Mouse (Mus musculus) embryonic facial prominence, embryonic 13.5 days (tissue): ENCODE results near the gene Camta1. TPM values are rescaled to one million over a fixed set of nuclear protein-coding genes. Genes with fewer than 3 reads are reported as not detected.
A peak's percentile ranks its signal among the peaks of the same experiment; 100 is the strongest.

Experiments
- ATAC-seq: fragments of 200-750 bp; cut with Nextera tagmentation; 2 replicates; pipeline ENCODE4 v1.8.0; 2017; ENCODE audit warnings: low read depth; ENCODE audit not compliant: insufficient number of reproducible peaks, insufficient read depth, low FRiP score, low TSS enrichment
- H3K27ac ChIP-seq: fragments of 300-500 bp; sonication (generic); 2 replicates; pipeline ENCODE4 v1.5.1; 2015; ENCODE audit warnings: moderate library complexity, mild to moderate bottlenecking, inconsistent platforms
- H3K27me3 ChIP-seq: fragments of 300-500 bp; sonication (generic); 2 replicates; pipeline ENCODE4 v1.6.1; 2015; ENCODE audit warnings: mild to moderate bottlenecking, inconsistent platforms
- H3K36me3 ChIP-seq: fragments of 300-500 bp; sonication (generic); 2 replicates; pipeline ENCODE4 v1.6.1; 2015; ENCODE audit warnings: mild to moderate bottlenecking, inconsistent platforms
- H3K4me1 ChIP-seq: fragments of 300-500 bp; sonication (generic); 2 replicates; pipeline ENCODE4 v1.6.1; 2015; ENCODE audit warnings: inconsistent platforms
- H3K4me2 ChIP-seq: fragments of 300-500 bp; sonication (generic); 2 replicates; pipeline ENCODE4 v1.6.1; 2015; ENCODE audit warnings: moderate library complexity, mild to moderate bottlenecking, inconsistent platforms
- H3K4me3 ChIP-seq: fragments of 300-500 bp; sonication (generic); 2 replicates; pipeline ENCODE4 v1.5.1; 2015; ENCODE audit warnings: mild to moderate bottlenecking, inconsistent platforms
- H3K9ac ChIP-seq: fragments of 300-500 bp; sonication (generic); 2 replicates; pipeline ENCODE4 v1.6.1; 2015; ENCODE audit warnings: mild to moderate bottlenecking, inconsistent platforms
- H3K9me3 ChIP-seq: fragments of 300-500 bp; sonication (generic); 2 replicates; pipeline ENCODE4 v1.6.1; 2016; ENCODE audit warnings: inconsistent platforms
- WGBS: fragments of 180-500 bp; shearing (Covaris S2); methylation state at CpG from one replicate; pipeline ENCODE4 v1.1.7; 2015; ENCODE audit warnings: mixed read lengths; 5-methylcytosine and 5-hydroxymethylcytosine counted together
- polyA plus RNA-seq: library from polyadenylated mRNA; unstranded; fragments of >200 nt; fragmentation: Nextera tagmentation; extraction: Ambion mirVana; gene quantifications from 2 replicates; pipeline ENCODE4 v1.2.1, GENCODE M21; 2015

Gene Camta1
- polyA plus RNA-seq, 1 experiment from 2014 or later, result 106 TPM

- Histone ChIP-seq H3K36me3 (no peaks in the 10 kb centered on the region), H3K9me3 (no peaks in the 10 kb centered on the region), H3K9ac (no peak overlapping the region), H3K27ac (no peak overlapping the region), H3K4me3 (no peak overlapping the region), H3K27me3 (no peaks in the 10 kb centered on the region), H3K4me1 (no peaks in the 10 kb centered on the region), H3K4me2 (no peak overlapping the region)
- no peak for ATAC-seq
- WGBS, result 83% methylated on average over 4 of the region's 4 CpGs
Measured at GRCm38 (mm10) chr4:151234981-151235380, 626.7 kb downstream of the Camta1 start.

- Histone ChIP-seq H3K27ac (no peak overlapping the region), H3K9me3 (no peaks in the 10 kb centered on the region), H3K4me2 (no peak overlapping the region), H3K4me1 (0 out of 2 replicates have a peak, but pooled peaks cover 2% of the 10 kb centered on the region), H3K36me3 (no peaks in the 10 kb centered on the region), H3K27me3 (no peaks in the 10 kb centered on the region), H3K9ac (no peak overlapping the region), H3K4me3 (no peak overlapping the region)
- WGBS, result 72% methylated on average over 3 of the region's 3 CpGs
- ATAC-seq, result no peak
Measured at GRCm38 (mm10) chr4:151232028-151232427, 629.6 kb downstream of the Camta1 start.

DNA sequence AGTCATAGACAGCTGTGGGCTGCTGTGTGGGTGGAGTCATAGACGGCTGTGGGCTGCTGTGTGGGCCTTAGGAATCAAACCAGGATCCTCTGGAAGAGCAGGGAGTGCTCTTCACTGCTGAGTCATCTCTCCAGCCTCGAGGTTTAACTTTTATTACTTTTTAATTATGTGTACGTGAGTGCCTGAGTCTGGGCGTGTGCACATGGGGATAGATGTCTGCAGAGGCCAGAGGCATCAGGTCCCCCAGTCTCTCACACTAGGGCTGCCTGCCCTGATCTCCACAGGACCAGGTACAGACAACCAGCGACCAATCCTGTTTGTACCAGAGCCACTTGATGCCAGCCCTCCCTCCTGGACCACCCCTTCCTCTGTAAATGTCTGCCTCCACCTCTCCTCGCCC, 632.6 kb downstream of the Camta1 start:
- Histone ChIP-seq H3K27ac (no peak overlapping the region), H3K4me3 (no peak overlapping the region), H3K27me3 (no peaks in the 10 kb centered on the region), H3K9me3 (no peaks in the 10 kb centered on the region), H3K4me2 (no peak overlapping the region), H3K4me1 (0 out of 2 replicates have a peak, but pooled peaks cover 3% of the 10 kb centered on the region), H3K9ac (no peak overlapping the region), H3K36me3 (no peaks in the 10 kb centered on the region)
- ATAC-seq, result no peak
- WGBS, result 53% methylated on average over 6 of the region's 6 CpGs

GRCm38 (mm10) chr4:151226496-151226895, 635.2 kb downstream of the Camta1 start:
- H3K4me3 ChIP-seq, result no peak overlapping the region
- no peak overlapping the region for H3K4me2 ChIP-seq
- no peak overlapping the region for H3K9ac ChIP-seq
- no peak for ATAC-seq
- no peaks in the 10 kb centered on the region for H3K36me3 ChIP-seq
- WGBS, result 46% methylated on average over 9 of the region's 9 CpGs
- no peaks in the 10 kb centered on the region for H3K9me3 ChIP-seq
- H3K27me3 ChIP-seq, result no peaks in the 10 kb centered on the region
- H3K27ac ChIP-seq, result no peak overlapping the region
- H3K4me1 ChIP-seq, result 0 out of 2 replicates have a peak, but pooled peaks cover 6% of the 10 kb centered on the region

GRCm38 (mm10) chr4:151224017-151224416, 637.7 kb downstream of the Camta1 start:
- no peaks in the 10 kb centered on the region for H3K9me3 ChIP-seq
- H3K27me3 ChIP-seq, result no peaks in the 10 kb centered on the region
- no peak overlapping the region for H3K9ac ChIP-seq
- no peak overlapping the region for H3K27ac ChIP-seq
- 81% methylated on average over 12 of the region's 12 CpGs for WGBS
- no peak overlapping the region for H3K4me3 ChIP-seq
- no peaks in the 10 kb centered on the region for H3K36me3 ChIP-seq
- H3K4me2 ChIP-seq, result no peak overlapping the region
- no peak for ATAC-seq
- 0 out of 2 replicates have a peak, but pooled peaks cover 6% of the 10 kb centered on the region for H3K4me1 ChIP-seq

GRCm38 (mm10) chr4:151223263-151223996, 638.2 kb downstream of the Camta1 start:
- Histone ChIP-seq H3K4me1 (0 out of 2 replicates have a peak, but pooled peaks cover 6% of the 10 kb centered on the region), H3K9me3 (no peaks in the 10 kb centered on the region), H3K27me3 (no peaks in the 10 kb centered on the region), H3K27ac (no peak overlapping the region), H3K4me2 (no peak overlapping the region), H3K4me3 (no peak overlapping the region), H3K9ac (no peak overlapping the region), H3K36me3 (no peaks in the 10 kb centered on the region)
- WGBS, result 70% methylated on average over 13 of the region's 13 CpGs
- ATAC-seq, result no peak

GRCm38 (mm10) chr4:151222635-151223034, 639.0 kb downstream of the Camta1 start:
- H3K9ac ChIP-seq, result 0 out of 2 replicates have a peak overlapping the region, but pooled peaks have one; percentile 6
- ATAC-seq, result no peak
- no peaks in the 10 kb centered on the region for H3K9me3 ChIP-seq
- 16% methylated on average over 10 of the region's 10 CpGs for WGBS
- no peaks in the 10 kb centered on the region for H3K36me3 ChIP-seq
- no peaks in the 10 kb centered on the region for H3K27me3 ChIP-seq
- no peak overlapping the region for H3K27ac ChIP-seq
- H3K4me2 ChIP-seq, result no peak overlapping the region
- 0 out of 2 replicates have a peak, but pooled peaks cover 6% of the 10 kb centered on the region for H3K4me1 ChIP-seq
- H3K4me3 ChIP-seq, result no peak overlapping the region

GRCm38 (mm10) chr4:151216553-151217292, 645.0 kb downstream of the Camta1 start:
- H3K27me3 ChIP-seq, result no peaks in the 10 kb centered on the region
- no peak overlapping the region for H3K27ac ChIP-seq
- ATAC-seq, result no peak
- no peak overlapping the region for H3K4me3 ChIP-seq
- 76% methylated on average over 15 of the region's 15 CpGs for WGBS
- no peaks in the 10 kb centered on the region for H3K36me3 ChIP-seq
- H3K4me2 ChIP-seq, result no peak overlapping the region
- H3K4me1 ChIP-seq, result no peaks in the 10 kb centered on the region
- H3K9ac ChIP-seq, result no peak overlapping the region
- H3K9me3 ChIP-seq, result no peaks in the 10 kb centered on the region

DNA sequence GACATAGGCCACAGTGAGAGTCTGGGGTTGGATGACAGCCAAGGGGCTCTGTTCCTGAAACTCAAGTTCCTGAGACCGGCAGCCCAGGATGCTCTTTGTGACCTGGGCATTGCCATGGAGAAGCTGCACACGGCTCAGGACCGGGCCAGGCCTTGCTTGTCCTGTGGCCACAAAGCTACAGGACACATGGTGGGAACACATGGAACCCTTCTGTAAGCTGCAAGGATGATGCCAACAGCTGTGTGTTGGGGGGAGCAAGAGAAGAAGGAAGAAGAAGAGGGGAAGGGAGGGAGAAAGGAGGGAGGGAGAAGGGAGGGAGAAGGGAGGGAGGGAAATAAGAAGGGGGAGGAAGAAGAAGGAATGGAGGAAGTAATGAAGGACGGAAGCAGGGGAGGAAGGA, 645.8 kb downstream of the Camta1 start:
- H3K9me3 ChIP-seq, result no peaks in the 10 kb centered on the region
- H3K9ac ChIP-seq, result no peak overlapping the region
- no peak for ATAC-seq
- WGBS, result 55% methylated on average over 4 of the region's 4 CpGs
- H3K36me3 ChIP-seq, result no peaks in the 10 kb centered on the region
- H3K4me3 ChIP-seq, result no peak overlapping the region
- H3K4me1 ChIP-seq, result no peaks in the 10 kb centered on the region
- no peaks in the 10 kb centered on the region for H3K27me3 ChIP-seq
- H3K27ac ChIP-seq, result no peak overlapping the region
- H3K4me2 ChIP-seq, result no peak overlapping the region

- Histone ChIP-seq H3K9ac (no peak overlapping the region), H3K27me3 (no peaks in the 10 kb centered on the region), H3K4me3 (no peak overlapping the region), H3K9me3 (no peaks in the 10 kb centered on the region), H3K4me2 (no peak overlapping the region), H3K4me1 (no peaks in the 10 kb centered on the region), H3K36me3 (no peaks in the 10 kb centered on the region), H3K27ac (no peak overlapping the region)
- 33% methylated on average over 1 of the region's 1 CpGs for WGBS
- ATAC-seq, result no peak
Measured at GRCm38 (mm10) chr4:151215179-151215578, 646.5 kb downstream of the Camta1 start.

- ATAC-seq, result no peak
- WGBS, result 77% methylated on average over 11 of the region's 11 CpGs
Measured at GRCm38 (mm10) chr4:151213475-151213874, 648.2 kb downstream of the Camta1 start.

GRCm38 (mm10) chr4:151211992-151212391, 649.7 kb downstream of the Camta1 start:
- no peaks in the 10 kb centered on the region for H3K9me3 ChIP-seq
- no peak overlapping the region for H3K9ac ChIP-seq
- no peak overlapping the region for H3K4me2 ChIP-seq
- no peaks in the 10 kb centered on the region for H3K4me1 ChIP-seq
- H3K4me3 ChIP-seq, result no peak overlapping the region
- H3K27me3 ChIP-seq, result no peaks in the 10 kb centered on the region
- no peak for ATAC-seq
- no peak overlapping the region for H3K27ac ChIP-seq
- WGBS, result 90% methylated on average over 6 of the region's 6 CpGs
- no peaks in the 10 kb centered on the region for H3K36me3 ChIP-seq

More at GRCm38 (mm10) chr4:151213475-151213874, 648.2 kb downstream of the Camta1 start:
- Histone ChIP-seq H3K9me3 (no peaks in the 10 kb centered on the region), H3K4me2 (no peak overlapping the region), H3K4me1 (no peaks in the 10 kb centered on the region), H3K9ac (no peak overlapping the region), H3K4me3 (no peak overlapping the region), H3K36me3 (no peaks in the 10 kb centered on the region), H3K27me3 (no peaks in the 10 kb centered on the region), H3K27ac (no peak overlapping the region)
